Mouse (Mus musculus) heart, adult 2 months (tissue): Measurements from ENCODE around the gene Samd4b. TPM values are rescaled to one million over a fixed set of nuclear protein-coding genes. Genes with fewer than 3 reads are reported as not detected.
"Not testable (repeated sequence)": the region's sequence is repeated elsewhere in the genome, so short reads cannot be mapped to it uniquely, and the experiment has no call there.

Experiments
- DNase-seq, 2 experiments: peaks; one replicate each; pipeline ENCODE4 v3.0.0; 2021
- H3K27ac ChIP-seq: fragments of 200-600 bp; 2 replicates; pipeline ENCODE4 v1.8.1; 2022
- H3K27me3 ChIP-seq: fragments of 200-500 bp; 2 replicates; pipeline ENCODE4 v1.6.1; 2012; ENCODE audit warnings: mild to moderate bottlenecking, low read length, inconsistent platforms, mixed read lengths; ENCODE audit not compliant: control insufficient read depth, insufficient read depth
- H3K36me3 ChIP-seq: fragments of 200-500 bp; 2 replicates; pipeline ENCODE4 v1.6.1; 2012; ENCODE audit warnings: low read length, inconsistent platforms; ENCODE audit not compliant: control insufficient read depth, insufficient read depth
- H3K4me1 ChIP-seq: fragments of 200-500 bp; 2 replicates; pipeline ENCODE4 v1.6.1; 2011; ENCODE audit warnings: low read length; ENCODE audit not compliant: control insufficient read depth, insufficient read depth
- H3K4me3 ChIP-seq: fragments of 200-600 bp; 2 replicates; pipeline ENCODE4 v1.8.1; 2022
- H3K79me2 ChIP-seq: fragments of 200-500 bp; replicated peaks from 2 replicates; pipeline ENCODE4 v1.6.1; 2012; ENCODE audit warnings: mild to moderate bottlenecking, inconsistent platforms, low read length, moderate library complexity, mixed read lengths; ENCODE audit not compliant: control insufficient read depth, insufficient read depth
- H3K9ac ChIP-seq: fragments of 200-500 bp; 2 replicates; pipeline ENCODE4 v1.6.1; 2012; ENCODE audit warnings: low read depth, mild to moderate bottlenecking, control low read depth, inconsistent platforms, low read length, mixed read lengths
- CTCF ChIP-seq: fragments of 200-600 bp; IDR thresholded peaks from 2 replicates; pipeline ENCODE4 v1.8.1; 2022; ENCODE audit warnings: antibody characterized with exemption, mild to moderate bottlenecking, moderate library complexity
- EP300 ChIP-seq: fragments of 200-500 bp; IDR thresholded peaks from 2 replicates; pipeline ENCODE4 v1.6.1; 2011; ENCODE audit warnings: low read depth, low read length, control low read depth; ENCODE audit not compliant: insufficient read depth
- POLR2A ChIP-seq: fragments of 200-500 bp; IDR thresholded peaks from 2 replicates; pipeline ENCODE4 v1.6.1; 2011; ENCODE audit warnings: mild to moderate bottlenecking, low read depth, low read length, control low read depth; ENCODE audit not compliant: insufficient read depth
- WGBS: fragments of 180-500 bp; shearing (Covaris S2); methylation state at CpG from one replicate; pipeline ENCODE4 v1.1.7; 2018; 5-methylcytosine and 5-hydroxymethylcytosine counted together
- intact Hi-C: fragments of 180-260 bp; cut with DNase I; formaldehyde crosslinking; loops from one replicate; pipeline ENCODE4 v1.15.1; 2025
- polyA plus RNA-seq: library from polyadenylated mRNA; depleted of rRNA; stranded (reverse); fragments of >200 nt; gene quantifications from 2 replicates; pipeline ENCODE4 v1.2.3, GENCODE M21; 2012
- total RNA-seq, 2 experiments: library from RNA; stranded (reverse); gene quantifications; 2 replicates each; pipeline ENCODE4 v1.2.3; 2021

Samd4b gene
- total and polyA plus RNA-seq, 3 experiments: 21.9 to 46.1 (median 22.4) TPM

DNA sequence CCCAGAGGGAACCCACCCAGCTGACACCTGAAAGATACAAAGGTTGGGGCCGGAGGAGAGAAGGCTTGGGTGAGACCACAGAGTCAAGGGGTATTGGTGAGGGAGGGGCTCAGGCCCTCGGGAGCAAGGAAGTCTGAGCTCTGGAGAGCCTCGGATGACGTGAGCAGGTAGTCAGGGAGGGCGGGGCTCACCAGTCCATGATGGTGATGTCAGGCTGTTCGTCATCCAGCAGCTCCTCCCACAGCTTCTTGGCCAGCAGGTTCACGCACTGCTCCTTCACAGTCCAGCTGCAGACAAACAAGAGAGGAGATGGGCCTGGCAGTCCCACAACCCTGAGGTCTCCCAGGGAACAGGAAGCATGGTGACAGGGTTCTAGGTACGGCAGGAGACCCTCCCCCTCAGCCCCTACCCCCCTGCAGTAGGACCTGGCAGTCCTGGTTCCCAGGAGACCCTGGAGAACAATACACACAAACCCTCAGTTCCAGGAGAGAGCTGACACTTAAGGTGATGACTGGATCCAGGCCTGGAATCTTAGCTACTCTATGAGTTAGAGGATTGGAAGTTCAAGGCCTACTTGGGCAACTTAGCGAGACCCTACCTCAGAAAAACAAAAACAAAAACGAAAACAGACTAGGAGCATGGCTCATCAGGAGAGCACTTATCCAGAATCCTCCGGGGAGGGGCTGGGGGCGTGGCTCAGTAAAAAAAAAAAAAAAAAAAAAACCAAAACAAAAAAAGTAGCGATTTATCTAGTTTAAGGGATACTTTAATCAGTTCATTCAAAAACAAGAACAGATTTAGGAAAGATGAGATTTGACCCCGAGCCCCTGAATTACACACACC, 52.7 kb downstream of the Samd4b start:
- intact Hi-C loops: no loop called here
- 34% methylated on average over 14 of the region's 14 CpGs for WGBS
- peaks cover 14% of the 10 kb centered on the region for H3K27me3 ChIP-seq
- TF ChIP-seq POLR2A: no peak
- no peak for TF ChIP-seq EP300
- TF ChIP-seq CTCF: no peak
- no peaks in the 10 kb centered on the region for H3K4me1 ChIP-seq
- no peaks in the 10 kb centered on the region for H3K79me2 ChIP-seq
- no peak overlapping the region for H3K9ac ChIP-seq
- H3K4me3 ChIP-seq: no peak overlapping the region
- H3K27ac ChIP-seq: no peak overlapping the region
- no peak for DNase-seq
- no peaks in the 10 kb centered on the region for H3K36me3 ChIP-seq

DNA sequence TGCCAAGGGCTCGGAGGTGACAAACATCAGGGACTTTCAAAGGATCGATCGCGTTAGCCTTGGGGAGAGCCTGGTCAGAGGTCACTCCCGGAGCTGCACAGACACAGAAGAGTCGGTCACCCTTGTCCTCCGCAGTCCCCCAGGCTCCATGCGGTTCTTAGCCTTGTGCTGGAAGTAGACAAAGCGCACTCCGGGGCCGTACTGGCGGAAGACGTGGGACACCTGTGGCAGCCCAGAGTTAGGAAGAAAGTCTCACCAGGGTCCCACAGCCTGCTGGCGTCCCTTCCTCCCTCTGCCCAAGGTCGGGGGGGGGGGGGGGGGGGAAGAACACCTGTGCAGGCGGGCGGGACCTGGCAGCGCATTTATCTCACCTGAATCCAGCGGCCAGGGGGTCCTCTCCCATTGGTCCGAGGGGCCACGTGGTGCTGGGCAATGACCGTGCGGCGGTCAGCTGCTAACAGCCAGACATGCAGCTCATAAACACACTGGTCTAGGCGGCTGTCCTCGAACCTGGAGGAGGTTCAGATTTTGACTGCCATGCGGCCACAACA, 53.8 kb downstream of the Samd4b start:
- DNase-seq: no peak
- H3K27me3 ChIP-seq: peaks cover 14% of the 10 kb centered on the region
- no peak for TF ChIP-seq POLR2A
- no peak for TF ChIP-seq CTCF
- no peak for TF ChIP-seq EP300
- WGBS: 12% methylated on average over 27 of the region's 27 CpGs
- no peaks in the 10 kb centered on the region for H3K36me3 ChIP-seq
- no peaks in the 10 kb centered on the region for H3K79me2 ChIP-seq
- H3K4me3 ChIP-seq: no peak overlapping the region
- no peak overlapping the region for H3K9ac ChIP-seq
- no peaks in the 10 kb centered on the region for H3K4me1 ChIP-seq
- H3K27ac ChIP-seq: no peak overlapping the region
- intact Hi-C loops: no loop called here

DNA sequence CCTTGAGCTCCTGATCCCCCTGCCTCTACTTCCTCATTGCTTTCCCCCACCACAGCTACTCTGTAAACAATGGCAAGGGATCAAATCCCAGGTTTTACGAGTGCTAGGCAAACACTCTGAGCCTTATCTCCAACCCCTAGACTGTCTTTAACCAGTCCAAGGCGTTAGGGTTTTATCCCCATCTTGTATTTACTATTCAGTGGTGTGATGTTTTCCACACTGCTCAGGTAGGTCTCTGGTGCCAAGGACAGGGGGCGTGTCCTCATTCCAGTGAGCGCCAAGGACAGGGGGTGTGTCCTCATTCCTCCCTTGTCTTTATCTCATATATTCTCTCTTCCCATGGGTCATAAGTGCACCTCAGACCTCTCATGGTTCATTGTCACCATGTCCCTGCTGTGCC, 57.4 kb downstream of the Samd4b start, which contains the start of gene Sycn:
Sycn (plus strand) TSS at position 360 of the 400 bp plus-strand sequence.
- Histone ChIP-seq H3K79me2 (no peaks in the 10 kb centered on the region), H3K4me3 (no peak within 1 kb of the TSS), H3K27me3 (peaks cover 5% of the 10 kb centered on the region; the same call in 1 of the 2 replicates), H3K4me1 (peaks cover 2% of the 10 kb centered on the region; the same call in 1 of the 2 replicates), H3K27ac (no peak within 1 kb of the TSS), H3K9ac (no peak within 1 kb of the TSS), H3K36me3 (no peaks in the 10 kb centered on the region)
- intact Hi-C loops: no loop called here
- DNase-seq: no peak
- 59% methylated on average over 4 of the region's 4 CpGs for WGBS
- TF ChIP-seq POLR2A (no peak), CTCF (no peak), EP300 (no peak)

DNA sequence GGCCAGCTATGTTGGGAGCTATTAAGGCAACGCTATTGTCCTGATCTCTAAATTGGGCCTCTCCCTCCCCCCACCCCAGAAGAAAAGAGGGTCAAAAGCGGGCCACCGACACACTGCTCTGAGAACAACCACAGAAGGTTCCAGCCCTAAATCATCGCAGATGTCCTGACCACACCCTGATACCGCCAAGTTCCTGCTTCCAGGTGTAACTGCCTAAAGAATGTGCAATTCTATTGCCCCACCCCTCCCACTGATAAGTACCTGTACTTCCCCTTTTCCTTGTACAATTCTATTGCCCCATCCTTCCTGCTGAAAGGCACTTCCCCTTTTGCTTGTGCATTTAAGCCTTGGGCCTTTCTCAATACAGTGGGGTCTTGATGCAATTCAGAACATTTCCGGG, 59.1 kb downstream of the Samd4b start:
- H3K27me3 ChIP-seq, H3K4me1 ChIP-seq, H3K9ac ChIP-seq, intact Hi-C loops, H3K27ac ChIP-seq, DNase-seq, H3K79me2 ChIP-seq, H3K4me3 ChIP-seq, H3K36me3 ChIP-seq: not testable (repeated sequence)
- WGBS: 89% methylated on average over 6 of the region's 6 CpGs

DNA sequence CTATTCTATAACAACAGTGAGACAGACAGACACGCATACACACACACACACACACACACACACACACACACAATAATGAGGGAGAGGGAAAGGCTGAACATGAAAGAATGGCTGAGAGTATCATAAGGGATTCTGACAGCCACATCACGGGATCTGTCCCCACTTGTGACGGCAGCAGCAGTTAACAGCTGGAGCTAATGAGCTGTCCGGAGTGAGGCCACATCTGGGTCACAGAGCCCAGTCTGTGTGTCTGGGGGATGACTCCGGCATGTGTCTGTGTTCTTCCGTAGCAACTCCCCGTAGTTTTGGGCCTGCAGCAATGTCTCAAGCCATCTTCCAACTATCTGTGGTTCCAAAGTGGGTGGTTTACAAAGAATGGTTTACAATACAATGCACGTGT, 65.9 kb downstream of the Samd4b start:
- WGBS: 81% methylated on average over 8 of the region's 8 CpGs
- no peak overlapping the region for H3K27ac ChIP-seq
- H3K36me3 ChIP-seq: no peaks in the 10 kb centered on the region
- H3K79me2 ChIP-seq: no peaks in the 10 kb centered on the region
- TF ChIP-seq POLR2A: no peak
- TF ChIP-seq CTCF: no peak
- TF ChIP-seq EP300: no peak
- intact Hi-C loops: no loop called here
- peaks cover 3% of the 10 kb centered on the region for H3K4me1 ChIP-seq
- no peak overlapping the region for H3K9ac ChIP-seq
- no peaks in the 10 kb centered on the region for H3K27me3 ChIP-seq
- no peak overlapping the region for H3K4me3 ChIP-seq
- DNase-seq: no peak

DNA sequence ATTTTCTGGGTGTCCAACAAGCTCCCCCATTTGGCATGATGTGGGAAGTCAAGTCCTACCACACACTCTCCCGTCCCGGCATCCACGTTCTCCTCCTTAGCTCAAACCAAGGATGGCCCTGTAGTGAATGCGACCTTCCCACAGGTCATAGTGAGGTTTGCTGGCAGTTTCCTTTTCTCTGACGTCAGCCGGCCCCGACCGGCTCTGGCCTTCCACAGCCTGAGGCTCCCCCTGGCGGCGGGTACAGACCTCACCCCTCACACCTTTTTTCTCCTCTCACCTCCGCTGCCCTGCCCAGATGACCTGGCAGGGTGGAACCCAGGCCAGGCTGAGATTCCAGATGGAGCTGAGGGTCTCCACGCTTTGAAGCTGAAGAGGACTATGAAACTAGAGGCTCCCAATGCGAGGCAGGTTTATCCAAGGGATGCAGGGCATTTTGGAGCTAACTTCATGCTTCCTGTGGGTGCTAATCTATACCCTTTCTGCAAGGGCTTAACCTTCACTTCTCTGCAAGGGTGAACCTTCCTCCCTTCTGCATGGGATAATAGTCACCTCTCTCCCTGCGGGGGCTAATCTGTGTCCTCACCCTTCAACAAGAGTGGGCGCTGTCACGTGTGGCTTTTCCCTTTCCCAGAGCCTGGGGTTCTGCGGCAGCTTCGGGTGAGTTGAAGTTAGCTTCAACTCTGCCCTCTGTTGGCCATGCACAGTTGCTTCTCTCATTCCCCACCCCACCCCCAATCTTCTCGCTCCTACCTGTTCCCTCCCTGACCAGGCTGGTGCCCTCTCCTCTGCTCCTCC, 69.8 kb downstream of the Samd4b start:
- WGBS: 5% methylated on average over 19 of the region's 19 CpGs
- Histone ChIP-seq H3K79me2 (no peaks in the 10 kb centered on the region), H3K9ac (no peak overlapping the region), H3K4me1 (peaks cover 1% of the 10 kb centered on the region; the same call in 1 of the 2 replicates), H3K27me3 (no peaks in the 10 kb centered on the region), H3K36me3 (no peaks in the 10 kb centered on the region), H3K4me3 (no peak overlapping the region), H3K27ac (no peak overlapping the region)
- intact Hi-C loops: loop anchor here (1.0 to 5.0 kb wide), 2 partner anchors 74 to 82 kb away; no protein-coding TSS in a partner anchor
- peak; percentile 82 to 85 for DNase-seq
- TF ChIP-seq CTCF (peak; percentile 94), POLR2A (no peak)

DNA sequence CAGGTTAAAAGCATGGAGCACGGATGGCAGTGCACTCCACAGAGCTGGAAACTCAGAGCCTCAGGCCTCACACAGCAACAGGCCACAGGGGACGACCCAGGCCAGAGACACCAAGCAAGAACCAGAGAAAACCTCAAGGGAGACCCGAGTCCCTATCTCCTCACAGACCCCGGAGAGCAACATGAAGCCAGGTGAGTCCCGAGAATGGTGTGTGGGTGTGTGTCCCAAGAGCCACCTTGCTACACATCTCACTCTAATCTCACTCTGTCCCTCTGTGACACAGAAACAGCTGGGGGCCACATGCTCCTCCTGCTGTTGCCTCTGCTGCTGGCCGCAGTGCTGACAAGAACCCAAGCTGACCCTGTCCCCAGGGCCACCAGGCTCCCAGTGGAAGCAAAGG, 75.4 kb downstream of the Samd4b start, which contains the start of gene Ifnl3:
Ifnl3 (plus strand) TSS at position 301 of the 400 bp plus-strand sequence.
- H3K36me3 ChIP-seq, intact Hi-C loops, H3K4me3 ChIP-seq, H3K4me1 ChIP-seq, H3K79me2 ChIP-seq, H3K27me3 ChIP-seq, DNase-seq, H3K27ac ChIP-seq, H3K9ac ChIP-seq: not testable (repeated sequence)
- WGBS: 65% methylated on average over 5 of the region's 6 CpGs
